Mouse (Mus musculus) thymus, adult 2 months (tissue): Measurements from ENCODE around the gene Tlr4.

Experiments
- CTCF ChIP-seq: fragments of 200-500 bp; IDR thresholded peaks from 2 replicates; pipeline ENCODE4 v1.5.1; 2012; ENCODE audit warnings: mild to moderate bottlenecking, control low read depth, low read length, moderate library complexity, borderline replicate concordance; ENCODE audit not compliant: control insufficient read depth, poor library complexity, insufficient read depth; ENCODE audit errors: extremely low read depth
- POLR2A ChIP-seq: fragments of 200-500 bp; IDR thresholded peaks from 2 replicates; pipeline ENCODE4 v1.6.1; 2012; ENCODE audit warnings: mild to moderate bottlenecking, low read length, control low read depth, moderate library complexity; ENCODE audit not compliant: control insufficient read depth, poor library complexity, insufficient read depth; ENCODE audit errors: extremely low read depth

GRCm38 (mm10) chr4:66843255-66843654, 15.9 kb downstream of the Tlr4 start:
- TF ChIP-seq POLR2A: no peak
- TF ChIP-seq CTCF: no peak
